Mouse (Mus musculus): ENCODE data around the gene Mmp28.

The Mmp28 gene

GRCm38 (mm10) chr11:83448021-83448926, 14.6 kb downstream of the Mmp28 start:
- in situ Hi-C loops (cut with MboI, MseI), result no loop called here

GRCm38 (mm10) chr11:83447612-83448011, 15.3 kb downstream of the Mmp28 start:
- in situ Hi-C loops (cut with MboI, MseI), result no loop called here

GRCm38 (mm10) chr11:83445001-83445400, 17.9 kb downstream of the Mmp28 start:
- in situ Hi-C loops (cut with MboI, MseI), result no loop called here

GRCm38 (mm10) chr11:83443824-83444223, 19.0 kb downstream of the Mmp28 start:
- in situ Hi-C loops (cut with MboI, MseI), result no loop called here

GRCm38 (mm10) chr11:83442596-83443267, 20.1 kb downstream of the Mmp28 start:
- in situ Hi-C loops (cut with MboI, MseI), result no loop called here

GRCm38 (mm10) chr11:83441235-83441634, 21.6 kb downstream of the Mmp28 start:
- in situ Hi-C loops (cut with MboI, MseI), result no loop called here

GRCm38 (mm10) chr11:83440081-83441064, 22.5 kb downstream of the Mmp28 start:
- in situ Hi-C loops (cut with MboI, MseI), result no loop called here

GRCm38 (mm10) chr11:83439426-83440060, 23.3 kb downstream of the Mmp28 start:
- in situ Hi-C loops (cut with MboI, MseI), result no loop called here

GRCm38 (mm10) chr11:83437377-83437776, 25.5 kb downstream of the Mmp28 start, which contains the start of gene 1700020L24Rik:
Gene 1700020L24Rik (plus strand): TSS chr11:83437677.
- in situ Hi-C loops (cut with MboI, MseI), result no loop called here

GRCm38 (mm10) chr11:83432533-83432932, 30.3 kb downstream of the Mmp28 start:
- in situ Hi-C loops (cut with MboI, MseI), result no loop called here

GRCm38 (mm10) chr11:83429355-83429754, 33.5 kb downstream of the Mmp28 start, which contains the start of gene Gas2l2:
Gene Gas2l2 (minus strand): TSS chr11:83429455.
- in situ Hi-C loops (cut with MboI, MseI), result loop anchor here (5.0 to 10.0 kb wide), 4 partner anchors 75 to 505 kb away; no protein-coding TSS in a partner anchor

GRCm38 (mm10) chr11:83426964-83427363, 35.9 kb downstream of the Mmp28 start:
- in situ Hi-C loops (cut with MboI, MseI), result loop anchor here (5.0 to 10.0 kb wide), 4 partner anchors 72 to 502 kb away; no protein-coding TSS in a partner anchor

- in situ Hi-C loops (cut with MboI, MseI), result loop anchor here (5.0 to 10.0 kb wide), 5 partner anchors 70 to 500 kb away; no protein-coding TSS in a partner anchor
These were observed 38.2 kb downstream of the Mmp28 start for GRCm38 (mm10) chr11:83424681-83425080.

GRCm38 (mm10) chr11:83421305-83421704, 41.6 kb downstream of the Mmp28 start:
- in situ Hi-C loops (cut with MboI, MseI), result loop anchor here (5.0 to 10.0 kb wide), 3 partner anchors 67 to 497 kb away; no protein-coding TSS in a partner anchor

- in situ Hi-C loops (cut with MboI, MseI), result loop anchor here (5.0 to 10.0 kb wide), 3 partner anchors 66 to 496 kb away; no protein-coding TSS in a partner anchor
These were observed 42.5 kb downstream of the Mmp28 start for GRCm38 (mm10) chr11:83420338-83420737.

GRCm38 (mm10) chr11:83418566-83418965, 44.3 kb downstream of the Mmp28 start:
- in situ Hi-C loops (cut with MboI, MseI), result no loop called here

- in situ Hi-C loops (cut with MboI, MseI), result no loop called here
These were observed 45.2 kb downstream of the Mmp28 start for GRCm38 (mm10) chr11:83417708-83418107.

GRCm38 (mm10) chr11:83417080-83417479, 45.8 kb downstream of the Mmp28 start:
- in situ Hi-C loops (cut with MboI, MseI), result no loop called here

- in situ Hi-C loops (cut with MboI, MseI), result no loop called here
These were observed 52.4 kb downstream of the Mmp28 start for GRCm38 (mm10) chr11:83410510-83410909.

GRCm38 (mm10) chr11:83409792-83410291, 53.0 kb downstream of the Mmp28 start:
- in situ Hi-C loops (cut with MboI, MseI), result no loop called here

All from T-helper 17 cell (primary cell).